Mouse (Mus musculus) ES-Bruce4 (cell line): ENCODE measurements around the gene Zp3. TPM values are rescaled to one million over a fixed set of nuclear protein-coding genes. Genes with fewer than 3 reads are reported as not detected.

Experiments used
- H3K27ac ChIP-seq: 2 replicates; pipeline ENCODE4 v1.5.1; 2012; ENCODE audit warnings: low read length, inconsistent platforms; ENCODE audit not compliant: insufficient read depth
- H3K27me3 ChIP-seq: 2 replicates; pipeline ENCODE4 v1.6.1; 2012; ENCODE audit warnings: mild to moderate bottlenecking, low read length, inconsistent platforms; ENCODE audit not compliant: control insufficient read depth, poor library complexity, insufficient read depth, severe bottlenecking
- H3K36me3 ChIP-seq: 2 replicates; pipeline ENCODE4 v1.6.1; 2012; ENCODE audit warnings: inconsistent platforms, mild to moderate bottlenecking, low read length, moderate library complexity; ENCODE audit not compliant: control insufficient read depth, poor library complexity, insufficient read depth, severe bottlenecking
- H3K4me1 ChIP-seq: one replicate; pipeline ENCODE4 v1.8.1; 2011; ENCODE audit warnings: low read length; ENCODE audit not compliant: control insufficient read depth, insufficient read depth
- H3K4me3 ChIP-seq: 2 replicates; pipeline ENCODE4 v1.5.1; 2011; ENCODE audit warnings: low read depth, mild to moderate bottlenecking, low read length
- H3K9ac ChIP-seq: 2 replicates; pipeline ENCODE4 v1.6.1; 2012; ENCODE audit warnings: low read depth, mild to moderate bottlenecking, inconsistent platforms; ENCODE audit not compliant: poor library complexity, severe bottlenecking
- H3K9me3 ChIP-seq: replicated peaks from 2 replicates; pipeline ENCODE4 v1.6.1; 2012; ENCODE audit warnings: mild to moderate bottlenecking, low read length, inconsistent platforms; ENCODE audit not compliant: control insufficient read depth, poor library complexity, insufficient read depth, severe bottlenecking
- CTCF ChIP-seq: IDR thresholded peaks from one replicate; pipeline ENCODE4 v1.8.1; 2011; ENCODE audit warnings: low read depth, low read length
- EP300 ChIP-seq: IDR thresholded peaks from 2 replicates; pipeline ENCODE4 v1.6.1; 2011; ENCODE audit warnings: low read depth, low read length; ENCODE audit not compliant: insufficient read depth
- POLR2A ChIP-seq: IDR thresholded peaks from one replicate; pipeline ENCODE4 v1.8.1; 2011; ENCODE audit warnings: low read length; ENCODE audit not compliant: insufficient read depth
- polyA plus RNA-seq: library from polyadenylated mRNA; stranded (reverse); fragments of >200 nt; gene quantifications from 2 replicates; pipeline ENCODE4 v1.2.4, GENCODE M21; 2011; ENCODE audit warnings: low read depth; ENCODE audit not compliant: missing spikeins, insufficient read depth, insufficient read length

Gene Zp3
- polyA plus RNA-seq, 1 experiment: 2.0 TPM

GRCm38 (mm10) chr5:135958367-135958766, 21.5 kb upstream of the Zp3 start:
- peak overlapping the region; percentile 42; the same call in 1 of the 2 replicates for H3K4me3 ChIP-seq

GRCm38 (mm10) chr5:135959911-135960310, 20.0 kb upstream of the Zp3 start:
- no peaks in the 10 kb centered on the region for H3K36me3 ChIP-seq
- TF ChIP-seq CTCF (no peak), EP300 (0 out of 2 replicates have a peak, but pooled peaks have one; percentile 5)
- peak overlapping the region; percentile 27; the same call in 1 of the 2 replicates for H3K27ac ChIP-seq
- H3K9ac ChIP-seq: no peak overlapping the region
- H3K9me3 ChIP-seq: no peaks in the 10 kb centered on the region
- peaks cover 2% of the 10 kb centered on the region for H3K4me1 ChIP-seq
- H3K4me3 ChIP-seq: no peak overlapping the region
- no peaks in the 10 kb centered on the region for H3K27me3 ChIP-seq

More at GRCm38 (mm10) chr5:135958367-135958766, 21.5 kb upstream of the Zp3 start:
- H3K27me3 ChIP-seq: no peaks in the 10 kb centered on the region
- peak overlapping the region; percentile 98 for H3K27ac ChIP-seq
- peaks cover 2% of the 10 kb centered on the region for H3K4me1 ChIP-seq
- H3K9ac ChIP-seq: peak overlapping the region; percentile 68
- TF ChIP-seq CTCF (no peak), EP300 (no peak), POLR2A (no peak)
- no peaks in the 10 kb centered on the region for H3K36me3 ChIP-seq
- no peaks in the 10 kb centered on the region for H3K9me3 ChIP-seq

- no peaks in the 10 kb centered on the region for H3K27me3 ChIP-seq
- TF ChIP-seq POLR2A (no peak), EP300 (no peak), CTCF (no peak)
- H3K36me3 ChIP-seq: no peaks in the 10 kb centered on the region
- H3K4me3 ChIP-seq: no peak overlapping the region
- no peaks in the 10 kb centered on the region for H3K9me3 ChIP-seq
- peaks cover 2% of the 10 kb centered on the region for H3K4me1 ChIP-seq
- peak overlapping the region; percentile 99 for H3K27ac ChIP-seq
- no peak overlapping the region; the same call in 1 of the 2 replicates for H3K9ac ChIP-seq
These were observed 18.8 kb upstream of the Zp3 start for GRCm38 (mm10) chr5:135960909-135961635.

GRCm38 (mm10) chr5:135962125-135962491, 17.8 kb upstream of the Zp3 start:
- TF ChIP-seq CTCF: no peak
- TF ChIP-seq EP300: peak; percentile 92
- peak; percentile 34 for TF ChIP-seq POLR2A
- peak overlapping the region; percentile 61 for H3K4me3 ChIP-seq
- H3K27me3 ChIP-seq: no peaks in the 10 kb centered on the region
- peak overlapping the region; percentile 72 for H3K9ac ChIP-seq
- no peaks in the 10 kb centered on the region for H3K36me3 ChIP-seq
- H3K9me3 ChIP-seq: no peaks in the 10 kb centered on the region
- peak overlapping the region; percentile 99 for H3K27ac ChIP-seq
- no peaks in the 10 kb centered on the region for H3K4me1 ChIP-seq

GRCm38 (mm10) chr5:135962492-135963279, 17.2 kb upstream of the Zp3 start:
- TF ChIP-seq CTCF (no peak), POLR2A (peak; percentile 98)
- peak overlapping the region; percentile 76 for H3K27ac ChIP-seq
- no peaks in the 10 kb centered on the region for H3K36me3 ChIP-seq
- peak overlapping the region; percentile 85 for H3K4me3 ChIP-seq
- no peaks in the 10 kb centered on the region for H3K4me1 ChIP-seq
- peak overlapping the region; percentile 89 for H3K9ac ChIP-seq
- H3K27me3 ChIP-seq: no peaks in the 10 kb centered on the region
- H3K9me3 ChIP-seq: no peaks in the 10 kb centered on the region

GRCm38 (mm10) chr5:135963280-135963627, 16.6 kb upstream of the Zp3 start:
- H3K36me3 ChIP-seq: no peaks in the 10 kb centered on the region
- no peak for TF ChIP-seq POLR2A
- no peak for TF ChIP-seq EP300
- no peak for TF ChIP-seq CTCF
- H3K9ac ChIP-seq: peak overlapping the region; percentile 89
- H3K27ac ChIP-seq: peak overlapping the region; percentile 76
- H3K4me1 ChIP-seq: no peaks in the 10 kb centered on the region
- H3K4me3 ChIP-seq: peak overlapping the region; percentile 85
- no peaks in the 10 kb centered on the region for H3K27me3 ChIP-seq
- no peaks in the 10 kb centered on the region for H3K9me3 ChIP-seq
